Mouse (Mus musculus): ENCODE measurements around the gene Rab15.

DNA sequence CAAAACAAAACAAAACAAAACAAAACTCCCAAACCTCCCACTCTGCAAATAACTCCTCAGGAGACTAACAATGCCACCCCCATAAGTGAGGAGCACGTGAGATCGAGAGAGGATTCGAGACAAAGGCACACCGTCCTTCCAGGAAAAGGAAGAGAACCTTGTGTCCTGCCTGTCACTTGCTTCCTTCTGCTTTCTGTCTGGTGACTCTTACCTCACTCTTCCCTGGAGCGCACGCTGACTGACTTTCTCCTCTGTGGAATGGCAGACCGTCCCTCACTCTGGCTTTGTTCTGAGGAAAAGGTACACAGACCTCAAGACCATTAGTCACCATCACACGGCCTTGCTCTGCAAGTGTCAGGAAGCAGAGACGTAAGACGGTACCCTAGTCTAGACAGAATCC is 9.2 kb downstream of the Rab15 start:
- TF ChIP-seq POLR2A (IDR thresholded peaks at IDR 0.05; ENCODE audit: low read depth, low read length) (no peak), CTCF (IDR thresholded peaks at IDR 0.05; ENCODE audit: borderline replicate concordance, insufficient read depth, low read length) (no peak)

Measured in embryonic fibroblast, embryonic 13.5 days (primary cell).